7 mouse cellular contexts compared by ENCODE assay signal in genomic region chr8:10960277-10960819, GRCm38 (mm10). TPM values are rescaled to one million over a fixed set of nuclear protein-coding genes. Genes with fewer than 3 reads are reported as not detected.
DNase-seq lines count a peak whose midpoint lies in the region; ATAC-seq lines count a peak whose summit lies in the region.

No protein-coding gene starts in this region.

- no peak overlapping the region for H3K4me3 ChIP-seq in hindbrain, embryonic 12.5 days

- H3K9ac ChIP-seq in hindbrain, embryonic 12.5 days, result no peak overlapping the region; the same call in 1 of the 2 replicates

- ATAC-seq in hindbrain, embryonic 12.5 days (ENCODE audit: low FRiP score), result peak; percentile 57
- ATAC-seq in monocyte, adult 5-6 weeks (replicated peaks; ENCODE audit: insufficient number of reproducible peaks, low FRiP score, low TSS enrichment, poor library complexity, severe bottlenecking), result no peak

- peak overlapping the region; percentile 67 for H3K27ac ChIP-seq in hindbrain, embryonic 12.5 days

- 5% methylated on average over 15 of the region's 15 CpGs for WGBS in hindbrain, embryonic 12.5 days

- intact Hi-C loops in left cerebral cortex, postnatal 4 days (cut with DNase I), result no loop called here

- peaks cover 4% of the 10 kb centered on the region for H3K27me3 ChIP-seq in hindbrain, embryonic 12.5 days

- no peaks in the 10 kb centered on the region for H3K9me3 ChIP-seq in hindbrain, embryonic 12.5 days (replicated peaks)

- H3K4me1 ChIP-seq in hindbrain, embryonic 12.5 days, result peaks cover 45% of the 10 kb centered on the region

- peak overlapping the region; percentile 44 for H3K4me2 ChIP-seq in hindbrain, embryonic 12.5 days (replicated peaks)

- no peaks in the 10 kb centered on the region for H3K36me3 ChIP-seq in hindbrain, embryonic 12.5 days

- DNase-seq in left cerebral cortex, postnatal 4 days, result peak; percentile 55
- no peak for DNase-seq in left cerebral cortex, adult 11 months (ENCODE audit: low spot score)
- DNase-seq in embryo, embryonic 9.5 days (ENCODE audit: extremely low spot score), result peak; percentile 68
- peak; percentile 50 for DNase-seq in neural tube, embryonic 10.5 days (ENCODE audit: extremely low spot score, low spot score)
- no peak for DNase-seq in thymus, adult 18-20 months

RNA-seq across cellular contexts. Expression of gene Irs2, which starts 47.9 kb away (rescaled TPM):
- total RNA-seq in left cerebral cortex, postnatal 4 days (2021), result 10 to 100 TPM; 35.8 to 37.0 TPM
- polyA plus RNA-seq in hindbrain, embryonic 12.5 days (2016; fragmentation: Nextera tagmentation; extraction: Ambion mirVana), result 9.8 and 10.4 TPM in 2 replicates
- total RNA-seq in monocyte, adult 5-6 weeks (2017), result 31.1 to 35.4 TPM (median 33.2 TPM) in 3 replicates

Comparison
In these comparisons a context has a peak if more than half of its experiments do, and no peak if none do; other contexts are left out.
1. DNase-seq: peak in left cerebral cortex, postnatal 4 days (single experiment), embryo, embryonic 9.5 days (single experiment) and neural tube, embryonic 10.5 days (single experiment); none in left cerebral cortex, adult 11 months (single experiment) and thymus, adult 18-20 months (0 of 2).